Mouse (Mus musculus): ENCODE data around the gene Pou1f1. TPM values are rescaled to one million over a fixed set of nuclear protein-coding genes. Genes with fewer than 3 reads are reported as not detected.

Pou1f1 gene
- total RNA-seq (2017): 0.09 TPM in 1 of 2 replicates, not detected in the other

GRCm38 (mm10) chr16:65520211-65520610 lies at the start of gene Pou1f1:
Gene Pou1f1 (plus strand): TSS chr16:65520511.
- no peak for ATAC-seq (replicated peaks; ENCODE audit: low read depth, poor library complexity, severe bottlenecking)

GRCm38 (mm10) chr16:65470650-65471049 lies 49.7 kb upstream of the Pou1f1 start:
- ATAC-seq (replicated peaks; ENCODE audit: low read depth, poor library complexity, severe bottlenecking): peak; percentile 73

- peak; percentile 75 for ATAC-seq (replicated peaks; ENCODE audit: low read depth, poor library complexity, severe bottlenecking)
These were observed 47.8 kb upstream of the Pou1f1 start for GRCm38 (mm10) chr16:65472472-65473001.

- ATAC-seq (replicated peaks; ENCODE audit: low read depth, poor library complexity, severe bottlenecking): peak; percentile 97
These were observed 34.6 kb upstream of the Pou1f1 start for GRCm38 (mm10) chr16:65485726-65486125.

- ATAC-seq (replicated peaks; ENCODE audit: low read depth, poor library complexity, severe bottlenecking): peak; percentile 93
These were observed 24.3 kb upstream of the Pou1f1 start for GRCm38 (mm10) chr16:65496030-65496429.

- peak; percentile 84 for ATAC-seq (replicated peaks; ENCODE audit: low read depth, poor library complexity, severe bottlenecking)
These were observed 23.3 kb upstream of the Pou1f1 start for GRCm38 (mm10) chr16:65497049-65497448.

GRCm38 (mm10) chr16:65514223-65514622 lies 6.1 kb upstream of the Pou1f1 start:
- ATAC-seq (replicated peaks; ENCODE audit: low read depth, poor library complexity, severe bottlenecking): no peak

- ATAC-seq (replicated peaks; ENCODE audit: low read depth, poor library complexity, severe bottlenecking): no peak
These were observed 5.7 kb downstream of the Pou1f1 start for GRCm38 (mm10) chr16:65526004-65526403.

- no peak for ATAC-seq (replicated peaks; ENCODE audit: low read depth, poor library complexity, severe bottlenecking)
These were observed 6.4 kb downstream of the Pou1f1 start for GRCm38 (mm10) chr16:65526695-65527094.

GRCm38 (mm10) chr16:65529589-65529988 lies 9.3 kb downstream of the Pou1f1 start:
- no peak for ATAC-seq (replicated peaks; ENCODE audit: low read depth, poor library complexity, severe bottlenecking)

- no peak for ATAC-seq (replicated peaks; ENCODE audit: low read depth, poor library complexity, severe bottlenecking)
These were observed 11.4 kb downstream of the Pou1f1 start for GRCm38 (mm10) chr16:65531663-65532062.

GRCm38 (mm10) chr16:65533315-65533999 lies 13.1 kb downstream of the Pou1f1 start:
- ATAC-seq (replicated peaks; ENCODE audit: low read depth, poor library complexity, severe bottlenecking): peak; percentile 93

- no peak for ATAC-seq (replicated peaks; ENCODE audit: low read depth, poor library complexity, severe bottlenecking)
These were observed 23.5 kb downstream of the Pou1f1 start for GRCm38 (mm10) chr16:65543676-65544293.

GRCm38 (mm10) chr16:65548960-65549359 lies 28.6 kb downstream of the Pou1f1 start:
- peak; percentile 97 for ATAC-seq (replicated peaks; ENCODE audit: low read depth, poor library complexity, severe bottlenecking)

- no peak for ATAC-seq (replicated peaks; ENCODE audit: low read depth, poor library complexity, severe bottlenecking)
These were observed 30.5 kb downstream of the Pou1f1 start for GRCm38 (mm10) chr16:65550814-65551213.

- no peak for ATAC-seq (replicated peaks; ENCODE audit: low read depth, poor library complexity, severe bottlenecking)
These were observed 34.0 kb downstream of the Pou1f1 start for GRCm38 (mm10) chr16:65554267-65554666.

- ATAC-seq (replicated peaks; ENCODE audit: low read depth, poor library complexity, severe bottlenecking): no peak
These were observed 37.1 kb downstream of the Pou1f1 start for GRCm38 (mm10) chr16:65557369-65557768.

- no peak for ATAC-seq (replicated peaks; ENCODE audit: low read depth, poor library complexity, severe bottlenecking)
These were observed 39.3 kb downstream of the Pou1f1 start for GRCm38 (mm10) chr16:65559591-65559990.

- ATAC-seq (replicated peaks; ENCODE audit: low read depth, poor library complexity, severe bottlenecking): peak; percentile 46
These were observed 41.0 kb downstream of the Pou1f1 start for GRCm38 (mm10) chr16:65560996-65561962.
